Mouse (Mus musculus): ENCODE measurements around the gene Jpt2.
A peak's percentile ranks its signal among the peaks of the same experiment; 100 is the strongest.

Gene Jpt2

DNA sequence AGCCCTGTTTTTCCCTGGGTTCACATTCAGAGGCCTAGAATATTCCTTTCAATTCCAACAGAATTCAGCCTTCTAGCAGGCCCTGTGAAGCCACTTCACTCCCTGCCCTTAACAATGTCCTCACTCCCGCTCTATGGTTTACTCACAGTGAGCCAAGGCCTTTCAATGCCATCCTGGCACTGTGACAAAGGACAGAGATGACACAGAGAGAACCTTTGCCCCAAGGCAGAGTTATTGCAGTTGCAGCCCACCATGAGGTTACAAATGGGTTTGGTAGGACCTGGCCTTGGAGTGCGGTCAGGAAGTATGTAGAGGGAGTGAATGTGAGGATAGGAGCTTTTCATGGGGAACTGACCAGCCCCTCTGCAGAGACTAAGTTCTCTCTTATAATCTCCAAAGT lies 52.9 kb downstream of the Jpt2 start:
- no peak for DNase-seq (ENCODE audit: low read depth, low spot score)

DNA sequence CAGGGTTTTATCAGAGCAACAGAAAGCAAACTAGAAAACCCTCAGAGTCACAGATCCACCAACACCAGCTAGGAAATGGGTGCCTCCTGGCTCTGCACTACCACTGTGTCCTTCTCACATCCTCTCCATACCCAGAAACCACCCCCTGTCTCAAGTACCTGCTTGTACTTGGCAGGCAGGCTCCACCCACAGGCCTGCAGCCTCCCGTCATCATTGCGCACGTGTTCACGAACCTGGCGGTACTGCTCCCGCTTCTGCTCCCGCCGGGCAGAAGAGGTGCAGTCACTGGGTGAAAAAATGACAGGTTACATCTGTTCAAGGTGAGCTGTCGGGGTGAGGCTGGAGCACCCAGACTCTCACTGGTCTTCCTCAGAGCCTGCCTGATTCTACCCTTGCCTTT lies 56.7 kb downstream of the Jpt2 start:
- DNase-seq (ENCODE audit: low read depth, low spot score): no peak

DNA sequence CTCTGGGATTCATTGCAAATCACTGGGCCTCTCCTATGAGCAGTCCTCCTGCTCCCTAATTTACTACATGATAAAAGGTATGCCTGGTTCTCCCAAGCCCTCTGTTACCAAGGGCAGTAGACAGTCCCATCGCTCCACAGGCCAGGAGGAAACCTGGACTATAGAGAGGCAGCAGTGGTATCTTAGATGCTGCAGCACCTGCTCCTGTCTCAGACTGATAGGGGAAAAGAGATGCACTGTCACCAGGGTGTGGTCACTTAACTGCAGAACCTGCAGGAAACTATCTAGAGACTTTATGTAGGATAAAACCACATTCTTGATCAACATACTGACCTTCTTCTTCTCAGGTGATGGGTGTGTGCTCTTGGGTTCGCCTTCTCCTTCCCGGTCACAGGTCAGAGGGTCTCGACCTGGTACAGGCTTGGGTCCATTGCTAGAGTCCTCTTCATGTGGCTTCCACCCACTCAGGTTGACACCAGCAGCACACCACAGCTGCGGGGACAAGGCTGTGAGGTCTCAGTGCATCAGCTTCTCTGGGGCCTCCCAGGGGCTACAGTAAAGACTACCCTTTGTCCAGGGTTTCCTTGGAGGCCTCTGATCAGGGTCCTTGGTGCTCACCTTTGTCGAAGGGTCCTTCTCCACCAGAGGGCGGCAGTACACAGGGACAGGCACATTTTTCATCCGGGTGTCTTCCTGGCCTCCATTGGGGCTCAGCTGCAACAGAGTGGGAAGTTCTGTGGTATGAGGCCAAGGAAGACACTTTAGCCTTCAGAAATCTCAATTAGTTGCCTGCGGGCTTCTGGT lies 57.6 kb downstream of the Jpt2 start:
- peak; percentile 40 for DNase-seq (ENCODE audit: low read depth, low spot score)

- no peak for DNase-seq (ENCODE audit: low read depth, low spot score)
These were observed 58.4 kb downstream of the Jpt2 start for GRCm38 (mm10) chr17:24902124-24902523.

- DNase-seq (ENCODE audit: low read depth, low spot score): no peak
These were observed 60.5 kb downstream of the Jpt2 start for GRCm38 (mm10) chr17:24900014-24900413.

DNA sequence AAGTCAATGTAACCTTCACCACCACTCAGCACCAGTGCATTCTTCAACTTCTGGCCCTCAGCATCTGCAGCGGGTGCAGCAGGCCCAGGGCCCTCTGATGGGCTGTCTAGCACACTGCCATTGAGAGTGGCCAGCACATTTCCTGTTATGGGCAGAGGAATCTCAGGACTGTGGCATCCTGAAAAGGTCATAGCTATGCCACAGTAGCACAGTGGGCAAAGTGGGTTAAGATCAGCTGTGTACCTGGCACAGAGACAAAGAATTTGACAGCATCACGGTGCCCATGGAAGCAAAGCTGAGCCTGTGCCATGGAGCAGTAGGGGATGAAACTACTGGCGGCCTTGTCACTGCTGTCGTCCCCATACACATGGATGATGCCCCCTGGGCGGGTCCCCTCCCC lies 61.3 kb downstream of the Jpt2 start:
- no peak for DNase-seq (ENCODE audit: low read depth, low spot score)

GRCm38 (mm10) chr17:24898041-24898854 lies 62.2 kb downstream of the Jpt2 start:
- no peak for DNase-seq (ENCODE audit: low read depth, low spot score)

- DNase-seq (ENCODE audit: low read depth, low spot score): no peak
These were observed 62.9 kb downstream of the Jpt2 start for GRCm38 (mm10) chr17:24897600-24897999.

- DNase-seq (ENCODE audit: low read depth, low spot score): no peak
These were observed 63.6 kb downstream of the Jpt2 start for GRCm38 (mm10) chr17:24896993-24897269.

- DNase-seq (ENCODE audit: low read depth, low spot score): peak; percentile 63
These were observed 64.1 kb downstream of the Jpt2 start, which contains the start of gene Nme3 for GRCm38 (mm10) chr17:24896241-24896992. Gene Nme3 (plus strand): TSS chr17:24896500.

- DNase-seq (ENCODE audit: low read depth, low spot score): no peak
These were observed 64.8 kb downstream of the Jpt2 start for GRCm38 (mm10) chr17:24895571-24896240.

GRCm38 (mm10) chr17:24894995-24895547 lies 65.4 kb downstream of the Jpt2 start, which contains the start of the genes Eme2 and Mrps34:
Gene Eme2 (minus strand): TSS chr17:24895087.
Gene Mrps34 (plus strand): TSS chr17:24895116.
- peak; percentile 91 for DNase-seq (ENCODE audit: low read depth, low spot score)

GRCm38 (mm10) chr17:24894061-24894994 lies 66.2 kb downstream of the Jpt2 start:
- no peak for DNase-seq (ENCODE audit: low read depth, low spot score)

GRCm38 (mm10) chr17:24893276-24893675 lies 67.2 kb downstream of the Jpt2 start:
- no peak for DNase-seq (ENCODE audit: low read depth, low spot score)

DNA sequence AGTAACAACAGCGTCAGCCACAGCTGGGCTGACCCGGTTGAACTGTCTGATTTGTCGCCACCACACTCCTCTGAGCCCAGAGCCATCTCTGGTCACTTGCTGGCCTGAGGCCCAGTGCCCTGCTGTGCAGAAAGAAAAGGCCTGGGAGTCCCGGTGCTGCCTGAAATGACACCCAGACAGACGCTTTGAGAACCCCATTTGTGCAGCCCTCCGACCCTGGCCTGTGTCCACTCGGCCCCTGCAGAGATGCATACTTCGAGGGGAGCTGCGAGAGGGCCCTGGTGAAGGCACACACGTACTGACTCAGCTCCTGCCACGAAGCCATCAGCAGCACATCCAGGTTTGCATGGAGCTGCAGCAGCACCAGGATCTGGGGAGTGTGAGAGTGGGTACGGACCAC lies 67.7 kb downstream of the Jpt2 start:
- no peak for DNase-seq (ENCODE audit: low read depth, low spot score)

GRCm38 (mm10) chr17:24891321-24891720 lies 69.2 kb downstream of the Jpt2 start:
- DNase-seq (ENCODE audit: low read depth, low spot score): no peak

GRCm38 (mm10) chr17:24890151-24891092 lies 70.1 kb downstream of the Jpt2 start:
- no peak for DNase-seq (ENCODE audit: low read depth, low spot score)

GRCm38 (mm10) chr17:24888862-24889261 lies 71.6 kb downstream of the Jpt2 start:
- no peak for DNase-seq (ENCODE audit: low read depth, low spot score)

Measured in mesoderm, embryonic 11.5 days (tissue).